Mouse (Mus musculus): ENCODE results near the gene Ipmk. TPM values are rescaled to one million over a fixed set of nuclear protein-coding genes. Genes with fewer than 3 reads are reported as not detected.

The Ipmk gene
- total RNA-seq, 4 experiments from 2014 or later: 25.8 to 31.7 (median 29.2) TPM

Other genes starting within 250 kb of the Ipmk start
- 1 to 10 TPM; 5.4 to 7.1 (median 6.0) TPM for gene Bicc1, start 188.1 kb upstream of the Ipmk start, total RNA-seq (2022)
- 10 to 100 TPM; 33.2 to 49.2 (median 37.5) TPM for gene Tfam, start 109.5 kb upstream of the Ipmk start, total RNA-seq (2022)
- 10 to 100 TPM; 44.2 to 53.7 (median 48.5) TPM for gene Ube2d1, start 62.5 kb upstream of the Ipmk start, total RNA-seq (2022)
- gene Cisd1, start 2.8 kb upstream of the Ipmk start, total RNA-seq (2022): 100 to 1,000 TPM; 121 to 129 (median 127) TPM